Mouse (Mus musculus) gastrocnemius, adult 8-10 months (tissue): ENCODE measurements around the gene Abtb2. TPM values are rescaled to one million over a fixed set of nuclear protein-coding genes. Genes with fewer than 3 reads are reported as not detected.

Source experiments
- DNase-seq, 2 experiments: peaks; one replicate each; pipeline ENCODE4 v3.0.0; 2022; ENCODE audit warnings: low spot score in 2 of 2
- total RNA-seq, 4 experiments: library from RNA; stranded (reverse); gene quantifications; 2 replicates each; pipeline ENCODE4 v1.2.4; 2022

Abtb2 gene
- total RNA-seq, 4 experiments from 2014 or later: 5.1 to 8.8 (median 7.5) TPM

DNA sequence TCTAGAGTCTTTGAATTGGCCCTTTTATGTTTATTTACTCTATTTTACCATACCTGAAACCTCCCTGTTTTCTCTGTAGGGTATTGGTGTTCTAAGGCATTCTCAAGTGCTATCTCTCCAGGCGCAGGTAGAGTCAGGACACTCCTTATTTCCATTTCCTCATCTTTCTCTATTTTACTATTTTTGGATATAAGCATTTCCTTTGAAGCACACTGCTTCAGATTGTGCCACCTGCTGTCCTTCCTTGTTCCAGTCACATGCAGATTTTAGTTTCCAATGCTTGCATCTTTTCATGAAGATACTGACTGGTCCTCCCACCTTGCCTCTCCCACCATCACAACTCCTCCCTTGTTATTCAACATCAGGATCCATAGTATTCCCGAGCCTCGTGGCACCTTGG lies 47.8 kb downstream of the Abtb2 start:
- DNase-seq: no peak

DNA sequence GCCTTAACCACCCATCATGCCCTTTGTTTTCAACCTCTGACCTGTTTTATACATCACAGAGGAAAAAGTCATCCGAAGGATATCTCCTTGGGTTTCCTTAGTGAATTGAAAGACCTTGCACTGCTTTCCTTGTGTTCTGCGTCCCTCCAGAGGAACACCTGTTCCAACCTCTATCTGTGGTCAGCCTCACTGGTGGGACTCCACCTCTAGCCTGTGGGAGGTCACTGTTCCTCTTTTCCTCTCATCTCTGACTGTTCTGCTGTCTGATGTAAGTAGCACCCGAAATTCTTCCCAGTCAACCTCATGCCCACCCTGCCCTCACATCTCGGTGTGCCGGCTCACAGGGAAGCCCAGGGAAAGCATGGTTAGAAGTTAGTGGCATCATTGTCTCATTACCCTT lies 48.9 kb downstream of the Abtb2 start:
- DNase-seq: no peak

- DNase-seq: no peak
These were observed 52.3 kb downstream of the Abtb2 start for GRCm38 (mm10) chr2:103618407-103618806.

- DNase-seq: no peak
These were observed 56.8 kb downstream of the Abtb2 start for GRCm38 (mm10) chr2:103622950-103623349.

GRCm38 (mm10) chr2:103625349-103625932 lies 59.3 kb downstream of the Abtb2 start:
- DNase-seq: no peak

DNA sequence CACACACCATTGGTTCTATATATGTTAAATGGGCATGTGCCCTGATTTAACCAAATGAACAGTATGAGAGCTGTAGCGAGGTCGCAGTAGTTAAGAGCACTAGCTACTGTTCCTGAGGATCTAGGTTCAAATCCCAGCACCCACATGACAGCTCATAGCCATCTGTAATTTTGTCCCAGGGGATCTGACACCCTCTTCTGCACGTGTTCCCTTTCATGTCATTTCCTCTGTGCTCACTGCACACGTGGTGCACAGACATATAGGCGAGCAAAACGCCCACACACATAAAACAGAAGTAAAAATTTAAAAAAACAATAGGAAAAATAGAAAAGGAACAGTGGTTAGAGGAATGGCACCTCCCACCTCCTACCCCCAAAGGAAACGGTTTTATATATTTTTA lies 61.0 kb downstream of the Abtb2 start:
- DNase-seq: no peak

- DNase-seq: no peak
These were observed 63.8 kb downstream of the Abtb2 start for GRCm38 (mm10) chr2:103629956-103630355.

DNA sequence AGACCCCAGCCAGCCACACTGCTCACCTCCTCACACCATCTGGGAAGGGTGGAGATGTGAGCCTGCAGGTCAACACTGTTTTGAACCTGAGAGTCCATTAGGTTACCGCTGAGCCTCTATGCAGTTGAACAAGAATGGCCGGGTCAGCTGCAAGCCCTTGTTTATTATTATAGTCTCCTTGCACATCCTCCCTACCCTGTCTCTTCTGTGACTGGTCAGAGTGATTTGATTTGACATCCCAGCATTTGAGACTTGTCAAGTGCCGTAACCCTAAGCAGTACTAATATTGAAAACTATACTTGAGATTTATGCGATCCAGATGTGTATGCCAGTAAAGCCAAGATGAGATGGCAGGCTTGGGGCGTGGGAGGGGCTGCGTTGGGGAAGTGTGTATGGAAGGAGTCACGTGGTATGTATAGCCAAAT lies 65.2 kb downstream of the Abtb2 start:
- no peak for DNase-seq

- DNase-seq: no peak
These were observed 66.2 kb downstream of the Abtb2 start for GRCm38 (mm10) chr2:103632136-103632925.

DNA sequence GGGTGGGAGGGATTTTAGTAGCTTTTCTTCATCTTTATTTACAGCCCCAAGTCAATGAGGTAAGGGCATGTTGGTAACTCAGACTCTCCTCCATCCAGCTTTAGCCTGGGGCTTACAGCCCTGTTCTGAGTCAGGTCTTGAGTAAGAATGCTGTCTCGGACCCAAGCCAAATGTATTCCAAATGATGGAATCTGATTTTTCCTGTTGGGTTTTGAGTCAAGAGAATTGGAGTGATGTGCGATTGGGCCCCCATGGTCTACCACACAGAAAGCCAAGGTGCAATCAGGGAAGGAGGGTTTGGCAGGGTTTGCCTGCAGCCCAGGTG lies 66.8 kb downstream of the Abtb2 start:
- no peak for DNase-seq

DNA sequence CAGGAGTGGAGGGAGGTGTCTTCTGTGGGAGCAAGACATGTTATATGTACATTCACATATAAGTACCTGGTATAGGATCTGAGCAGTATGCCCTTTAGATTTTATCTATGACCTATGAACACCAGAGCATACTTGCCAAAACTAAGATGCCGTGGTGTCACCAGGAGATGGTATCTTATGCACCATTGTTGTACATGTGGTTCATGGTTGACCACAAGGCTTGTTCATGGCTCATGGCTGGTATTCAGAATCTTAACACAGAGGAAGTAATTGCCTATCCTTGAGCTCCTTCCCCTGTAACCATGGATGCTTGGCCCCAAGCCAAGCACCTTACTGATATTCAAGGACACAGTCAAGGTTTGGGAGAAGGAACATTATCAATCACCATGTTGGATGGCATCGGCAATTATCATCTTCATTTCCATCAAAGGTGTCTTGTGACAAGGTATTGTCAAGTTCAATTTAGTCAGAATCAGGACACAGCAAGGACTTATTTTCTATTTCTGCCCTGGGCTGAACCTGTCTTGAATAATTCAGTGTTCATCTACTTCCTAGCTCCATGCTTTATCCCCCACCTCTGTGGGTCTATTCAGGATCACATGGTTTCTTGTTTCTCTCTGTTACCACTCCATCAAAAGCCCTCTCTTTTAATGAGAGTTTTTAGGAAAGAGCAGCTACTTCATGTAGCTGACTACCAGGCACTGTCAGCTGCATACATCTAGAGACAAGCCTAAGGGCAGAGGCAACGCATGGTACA lies 69.8 kb downstream of the Abtb2 start:
- DNase-seq: no peak

GRCm38 (mm10) chr2:103637385-103637784 lies 71.3 kb downstream of the Abtb2 start:
- no peak for DNase-seq

- no peak for DNase-seq
These were observed 71.8 kb downstream of the Abtb2 start for GRCm38 (mm10) chr2:103637943-103638342.

DNA sequence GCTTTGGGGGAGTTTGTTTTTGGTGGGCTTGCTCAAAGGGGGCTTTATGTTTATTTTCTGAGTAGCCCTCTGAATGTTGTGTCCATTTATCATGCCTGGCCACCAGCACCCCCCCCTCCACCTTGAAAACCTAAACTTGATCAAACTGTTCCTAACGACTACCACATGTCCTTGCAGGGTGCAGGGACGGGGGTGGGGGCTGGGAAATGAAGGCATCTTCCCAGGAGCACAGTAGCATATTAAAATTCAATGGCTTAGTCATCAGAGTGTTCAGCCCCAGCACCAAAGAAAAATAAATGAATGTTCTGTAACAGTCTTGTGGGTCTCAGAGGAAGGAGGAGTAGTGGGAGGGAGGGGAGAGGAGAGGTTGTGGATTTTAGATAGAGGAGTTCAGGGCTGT lies 73.6 kb downstream of the Abtb2 start:
- DNase-seq: no peak

DNA sequence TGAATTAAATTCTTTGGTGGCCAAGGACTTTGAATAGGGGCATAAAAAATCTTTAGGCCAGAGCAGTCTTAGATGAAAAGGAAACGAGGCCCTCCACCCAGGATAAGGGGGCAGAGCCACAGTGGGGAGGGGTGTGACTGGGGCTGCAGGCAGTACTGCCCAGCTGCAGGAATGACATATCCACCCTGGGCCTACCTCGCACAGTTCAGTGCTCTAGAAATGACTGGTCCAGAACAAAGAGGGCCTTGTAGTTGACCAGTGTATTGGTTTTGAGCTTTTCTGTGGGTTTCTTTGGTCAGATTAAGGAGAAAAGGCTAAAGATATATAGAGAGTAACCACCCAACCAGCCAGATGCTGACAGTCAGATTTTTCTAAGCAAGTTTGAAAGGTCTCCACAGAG lies 74.8 kb downstream of the Abtb2 start:
- DNase-seq: no peak

GRCm38 (mm10) chr2:103643584-103644211 lies 77.6 kb downstream of the Abtb2 start:
- no peak for DNase-seq

GRCm38 (mm10) chr2:103644418-103644817 lies 78.3 kb downstream of the Abtb2 start:
- no peak for DNase-seq

DNA sequence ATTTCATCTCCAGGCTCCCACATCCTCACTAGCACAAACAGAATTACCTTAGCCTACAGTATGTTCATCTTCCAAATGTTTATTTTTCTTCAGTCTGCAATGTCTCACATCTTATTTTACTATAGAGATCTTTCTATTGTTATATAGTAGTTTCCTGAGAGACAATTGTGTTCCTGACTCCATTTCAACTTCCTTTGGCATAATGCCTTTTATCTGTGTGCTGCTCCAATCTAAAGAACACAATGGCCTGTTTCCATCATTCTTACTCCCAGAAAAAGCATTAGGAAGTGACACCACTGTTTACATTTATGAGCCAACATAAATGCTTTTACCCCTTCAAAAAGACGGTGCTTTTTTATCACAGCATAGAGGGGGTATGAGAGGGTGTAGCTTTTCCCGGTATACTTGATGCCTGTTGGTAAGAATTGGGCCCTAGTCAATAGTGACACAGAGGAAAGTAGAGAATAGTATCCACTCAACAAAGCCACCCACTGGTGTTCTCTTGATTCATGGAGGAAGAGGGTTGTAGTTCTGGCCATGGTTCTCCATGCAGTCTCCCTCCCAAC lies 84.3 kb downstream of the Abtb2 start:
- no peak for DNase-seq

GRCm38 (mm10) chr2:103652121-103652520 lies 86.0 kb downstream of the Abtb2 start:
- DNase-seq: no peak

DNA sequence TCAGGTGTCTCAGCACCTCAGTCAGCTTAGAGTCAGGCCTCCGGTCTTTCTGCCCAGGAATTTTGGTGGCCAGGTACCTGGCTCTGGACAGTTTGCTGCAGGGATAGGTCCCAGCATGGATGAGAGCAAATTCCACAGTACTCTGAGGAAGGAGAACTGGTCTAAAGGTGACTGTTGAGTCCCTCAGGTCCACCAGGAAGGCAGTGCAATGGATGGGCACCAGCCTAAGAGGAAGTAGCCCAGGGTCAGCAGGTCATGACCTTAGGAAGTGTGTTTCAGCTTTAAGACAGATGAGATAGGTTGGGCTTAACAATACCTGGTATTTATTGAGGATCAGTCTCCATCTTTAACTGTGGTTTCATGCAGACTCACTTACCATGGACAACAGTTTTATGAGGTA lies 88.9 kb downstream of the Abtb2 start:
- no peak for DNase-seq

- DNase-seq: no peak
These were observed 89.9 kb downstream of the Abtb2 start for GRCm38 (mm10) chr2:103656028-103656427.

DNA sequence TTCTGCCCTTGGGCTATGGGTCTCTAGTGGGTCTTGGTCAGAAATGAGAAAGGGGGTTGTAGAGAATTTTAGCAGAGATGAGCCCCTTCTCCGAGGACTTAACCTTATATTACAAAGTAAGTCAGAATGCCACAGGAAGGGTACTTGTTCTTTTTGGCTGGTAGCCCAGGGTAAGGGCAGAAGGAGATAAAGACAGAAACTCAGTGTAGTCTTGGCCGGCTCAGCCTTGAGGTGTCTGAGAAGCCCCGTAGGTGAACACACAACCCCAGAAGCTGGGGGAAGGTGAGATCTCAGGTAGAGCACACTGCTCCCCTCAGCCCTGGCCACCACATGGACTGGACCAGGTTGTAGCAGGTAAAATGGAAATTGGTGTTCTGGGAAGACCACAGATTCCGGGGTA lies 93.1 kb downstream of the Abtb2 start:
- no peak for DNase-seq
